Mouse (Mus musculus): ENCODE measurements at regions not wholly inside any gene's neighbourhood (a gene's known extent, or its start where the extent isn't known, plus 50 kb on each side); places are given as distances from the start of the nearest gene placed in this dataset.

GRCm38 (mm10) chr4:154785282-154785987, 51.8 kb upstream of the Ttc34 start:
- in situ Hi-C loops (cut with MboI; ENCODE audit: low pct_unique_long_range_greater_than_20kb): no loop called here
- H3K27me3 ChIP-seq: peaks cover 42% of the 10 kb centered on the region
- DNase-seq (ENCODE audit: low read depth, low spot score) (no peak), ATAC-seq (no peak)
- POLR2A ChIA-PET: no interaction called here
- no peak for TF ChIP-seq CTCF (IDR thresholded peaks at IDR 0.05)
- CTCF ChIA-PET: interaction anchor here (2.6 kb wide), 1 partner anchor 12 kb away, joined by 9 read pairs; no protein-coding TSS in a partner anchor

GRCm38 (mm10) chr4:154787190-154787589, 50.1 kb upstream of the Ttc34 start:
- in situ Hi-C loops (cut with MboI; ENCODE audit: low pct_unique_long_range_greater_than_20kb): no loop called here
- no peak for TF ChIP-seq CTCF (IDR thresholded peaks at IDR 0.05)
- no peak for ATAC-seq
- peaks cover 43% of the 10 kb centered on the region for H3K27me3 ChIP-seq
- POLR2A ChIA-PET: no interaction called here
- CTCF ChIA-PET: interaction anchor here (1.3 kb wide), 1 partner anchor 11 kb away, joined by 4 read pairs; no protein-coding TSS in a partner anchor
- DNase-seq (ENCODE audit: low read depth, low spot score): no peak

Data from Patski (cell line).